Mouse (Mus musculus) B cell, adult 2 months (primary cell): Measurements from ENCODE around the gene Crip1.

Source experiments
- DNase-seq, 2 experiments: peaks; one replicate each; pipeline ENCODE4 v3.0.0; 2022

Crip1 gene

GRCm38 (mm10) chr12:113148381-113149035, 2.4 kb downstream of the Crip1 start:
- peak; percentile 55 to 60 for DNase-seq

GRCm38 (mm10) chr12:113149341-113149740, 3.2 kb downstream of the Crip1 start:
- DNase-seq, result peak; percentile 7 to 13

GRCm38 (mm10) chr12:113149896-113150295, 3.8 kb downstream of the Crip1 start:
- DNase-seq, result peak; percentile 59 to 61

GRCm38 (mm10) chr12:113150591-113150990, 4.5 kb downstream of the Crip1 start:
- DNase-seq, result peak in 1 of 2 experiments; percentile 7

- peak; percentile 13 to 24 for DNase-seq
These were observed 4.9 kb downstream of the Crip1 start for GRCm38 (mm10) chr12:113151046-113151445.

- peak; percentile 64 to 68 for DNase-seq
These were observed 5.7 kb downstream of the Crip1 start for GRCm38 (mm10) chr12:113151661-113152271.

GRCm38 (mm10) chr12:113152272-113152661, 6.2 kb downstream of the Crip1 start:
- peak; percentile 58 to 61 for DNase-seq

- DNase-seq, result peak in 1 of 2 experiments; percentile 5
These were observed 6.9 kb downstream of the Crip1 start for GRCm38 (mm10) chr12:113152991-113153525.

- DNase-seq, result peak; percentile 5 to 7
These were observed 7.9 kb downstream of the Crip1 start for GRCm38 (mm10) chr12:113153971-113154370.

GRCm38 (mm10) chr12:113154747-113155075, 8.6 kb downstream of the Crip1 start:
- no peak for DNase-seq

- DNase-seq, result peak; percentile 64 to 66
These were observed 9.1 kb downstream of the Crip1 start for GRCm38 (mm10) chr12:113155076-113155771.

GRCm38 (mm10) chr12:113155887-113156539, 9.9 kb downstream of the Crip1 start, which contains the start of gene Tedc1:
Gene Tedc1 (plus strand): TSS chr12:113156421.
- DNase-seq, result peak; percentile 99

GRCm38 (mm10) chr12:113156540-113156929, 10.4 kb downstream of the Crip1 start:
- DNase-seq, result no peak

- no peak for DNase-seq
These were observed 10.9 kb downstream of the Crip1 start for GRCm38 (mm10) chr12:113157002-113157401.

- DNase-seq, result no peak
These were observed 11.4 kb downstream of the Crip1 start for GRCm38 (mm10) chr12:113157521-113157920.

- DNase-seq, result no peak
These were observed 11.9 kb downstream of the Crip1 start for GRCm38 (mm10) chr12:113157971-113158370.

GRCm38 (mm10) chr12:113163561-113164006, 17.5 kb downstream of the Crip1 start:
- no peak for DNase-seq

- peak; percentile 78 to 82 for DNase-seq
These were observed 22.0 kb downstream of the Crip1 start for GRCm38 (mm10) chr12:113168031-113168536.

- DNase-seq, result no peak
These were observed 31.0 kb downstream of the Crip1 start for GRCm38 (mm10) chr12:113176960-113177725.

GRCm38 (mm10) chr12:113181020-113181419, 34.9 kb downstream of the Crip1 start:
- DNase-seq, result no peak

GRCm38 (mm10) chr12:113184945-113185344, 38.8 kb downstream of the Crip1 start:
- no peak for DNase-seq
